Mouse (Mus musculus): ENCODE results near the gene Dock4. TPM values are rescaled to one million over a fixed set of nuclear protein-coding genes. Genes with fewer than 3 reads are reported as not detected.

The Dock4 gene
- total and polyA plus RNA-seq, 3 experiments: 4.3 to 15.5 (median 14.5) TPM

- no peak for DNase-seq
These were observed 441.7 kb downstream of the Dock4 start for GRCm38 (mm10) chr12:40887496-40887895.

- DNase-seq: no peak
These were observed 442.6 kb downstream of the Dock4 start for GRCm38 (mm10) chr12:40888261-40888791.

GRCm38 (mm10) chr12:40888829-40889228, 443.1 kb downstream of the Dock4 start:
- no peak for DNase-seq

- DNase-seq: no peak
These were observed 443.8 kb downstream of the Dock4 start for GRCm38 (mm10) chr12:40889534-40889933.

GRCm38 (mm10) chr12:40891168-40891567, 445.4 kb downstream of the Dock4 start:
- DNase-seq: no peak

- DNase-seq: no peak
These were observed 448.0 kb downstream of the Dock4 start for GRCm38 (mm10) chr12:40893741-40894140.

- DNase-seq: no peak
These were observed 448.9 kb downstream of the Dock4 start for GRCm38 (mm10) chr12:40894695-40895094.

Other genes starting within 250 kb of the Dock4 start
- under 1 TPM in 1 of 2 experiments, not detected in 1; 0.12 TPM for gene Lsmem1, start 246.5 kb upstream of the Dock4 start, total RNA-seq (2021)
- gene Lsmem1, start 246.5 kb upstream of the Dock4 start, polyA plus RNA-seq (2012; rRNA removed): not detected in 2 replicates
- 100 to 1,000 TPM; 149 to 180 TPM for gene Ifrd1, start 197.4 kb upstream of the Dock4 start, total RNA-seq (2021)
- 40.2 and 58.2 TPM in 2 replicates for gene Ifrd1, start 197.4 kb upstream of the Dock4 start, polyA plus RNA-seq (2012; rRNA removed)
- 10 to 100 TPM; 14.2 to 16.3 TPM for gene Zfp277, start 50 bp upstream of the Dock4 start, total RNA-seq (2021)
- 2.0 and 2.1 TPM in 2 replicates for gene Zfp277, start 50 bp upstream of the Dock4 start, polyA plus RNA-seq (2012; rRNA removed)

Measured in adrenal gland, adult 2 months (tissue).